Mouse (Mus musculus): Measurements from ENCODE around the gene Smco2.

DNA sequence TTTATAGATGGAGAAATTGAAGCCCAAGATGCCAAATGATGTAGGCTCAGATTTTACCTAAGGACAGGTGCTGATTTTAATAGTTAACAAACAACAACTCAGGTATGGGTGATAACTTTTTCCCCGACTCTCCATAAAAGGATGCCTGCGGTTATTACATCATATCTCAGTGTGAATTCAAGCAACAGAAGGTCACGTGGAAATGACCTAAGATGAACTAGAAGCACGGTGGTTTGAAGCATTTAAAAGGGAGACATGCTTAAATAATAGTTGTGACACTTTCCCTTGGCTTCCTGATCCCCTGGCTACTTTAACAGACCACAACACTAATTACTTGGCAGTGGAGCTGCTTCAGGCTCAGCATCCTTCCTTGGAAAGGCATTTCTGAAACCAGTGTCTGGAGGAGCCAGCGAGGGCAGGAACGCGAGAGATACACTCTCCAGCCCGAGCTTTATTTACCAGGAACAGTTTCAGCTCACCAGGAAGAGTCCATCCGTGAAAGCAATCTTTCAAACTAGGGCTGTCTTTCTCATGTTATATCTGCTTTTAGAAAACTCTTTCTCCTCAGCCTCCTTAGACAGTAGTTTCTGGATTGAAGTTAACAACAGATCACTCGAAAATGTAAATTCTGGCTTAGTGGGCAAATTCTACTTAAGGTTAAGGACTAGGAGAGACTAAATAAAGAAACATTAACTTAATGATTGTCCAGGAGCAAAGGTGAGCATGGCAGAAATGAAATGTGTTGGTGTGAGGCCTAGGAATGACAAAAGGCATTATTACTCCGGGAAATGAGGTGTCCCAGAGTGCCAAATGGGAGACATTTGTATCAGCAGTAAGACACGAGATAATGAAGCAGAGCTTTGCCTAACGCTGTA lies 32.2 kb downstream of the Smco2 start:
- TF ChIP-seq CTCF (IDR thresholded peaks at IDR 0.05), result no peak
- no peak for TF ChIP-seq EP300 (IDR thresholded peaks at IDR 0.05)

Measured in lung, postnatal 0 days (tissue).